Mouse (Mus musculus): Measurements from ENCODE around the gene Rrp1.

DNA sequence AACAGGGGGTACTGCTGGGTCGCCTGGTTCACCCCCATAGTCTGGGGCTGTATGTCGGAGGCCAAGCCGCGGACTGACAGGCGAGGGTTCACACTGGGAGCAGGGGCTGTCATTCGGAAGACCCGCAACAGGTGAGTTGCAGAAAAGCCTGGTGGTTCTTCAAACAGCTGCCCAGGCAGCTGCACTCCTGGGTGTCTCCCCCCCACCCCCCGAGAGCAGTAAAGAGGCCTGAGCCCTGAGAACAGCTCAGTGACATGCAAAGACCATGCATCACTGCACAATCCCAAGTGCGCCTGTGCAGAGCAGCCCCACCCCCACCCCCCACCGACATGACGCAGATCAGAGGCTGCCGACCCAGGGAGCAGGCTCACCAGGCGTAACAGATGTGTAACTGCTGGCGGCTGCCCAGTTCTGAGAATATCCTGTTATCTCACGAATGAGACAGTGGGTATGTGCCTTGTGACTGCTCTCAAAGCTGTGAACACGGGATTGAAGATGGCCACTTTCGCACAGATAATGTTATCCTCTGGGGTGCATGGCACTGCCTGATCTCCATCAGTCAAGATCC is 13.7 kb downstream of the Rrp1 start:
- TF ChIP-seq POLR2A (IDR thresholded peaks at IDR 0.05; ENCODE audit: low read depth, low read length): no peak
- TF ChIP-seq CTCF (IDR thresholded peaks at IDR 0.05; ENCODE audit: extremely low read depth, insufficient read depth, insufficient read length, insufficient replicate concordance): no peak

All from spleen, adult 2 months (tissue).